Mouse (Mus musculus) testis, adult 2 months (tissue): ENCODE results near the gene Thsd7a. TPM values are rescaled to one million over a fixed set of nuclear protein-coding genes. Genes with fewer than 3 reads are reported as not detected.

Experiments used
- H3K27ac ChIP-seq: fragments of 200-500 bp; 2 replicates; pipeline ENCODE4 v1.5.1; 2012; ENCODE audit warnings: low read depth, low read length; ENCODE audit not compliant: control insufficient read depth, insufficient read depth
- H3K27me3 ChIP-seq: fragments of 200-500 bp; 2 replicates; pipeline ENCODE4 v1.6.1; 2012; ENCODE audit warnings: mild to moderate bottlenecking, low read length, moderate library complexity; ENCODE audit not compliant: control insufficient read depth, insufficient read depth
- H3K36me3 ChIP-seq: fragments of 200-500 bp; 2 replicates; pipeline ENCODE4 v1.6.1; 2012; ENCODE audit warnings: mild to moderate bottlenecking, low read length; ENCODE audit not compliant: control insufficient read depth, insufficient read depth
- H3K4me1 ChIP-seq: fragments of 200-500 bp; 2 replicates; pipeline ENCODE4 v1.6.1; 2012; ENCODE audit warnings: low read length; ENCODE audit not compliant: control insufficient read depth, insufficient read depth
- H3K4me3 ChIP-seq: fragments of 200-500 bp; 2 replicates; pipeline ENCODE4 v1.5.1; 2012; ENCODE audit warnings: low read depth, mild to moderate bottlenecking, low read length, moderate library complexity, mixed read lengths; ENCODE audit not compliant: control insufficient read depth
- CTCF ChIP-seq: fragments of 200-500 bp; IDR thresholded peaks from 2 replicates; pipeline ENCODE4 v1.5.1; 2012; ENCODE audit warnings: low read depth, mild to moderate bottlenecking, inconsistent platforms, low read length, moderate library complexity; ENCODE audit not compliant: control insufficient read depth, insufficient read depth, insufficient replicate concordance
- POLR2A ChIP-seq: fragments of 200-500 bp; IDR thresholded peaks from 2 replicates; pipeline ENCODE4 v1.6.1; 2012; ENCODE audit warnings: low read depth, mild to moderate bottlenecking, inconsistent platforms, low read length, moderate library complexity; ENCODE audit not compliant: control insufficient read depth
- polyA plus RNA-seq: library from polyadenylated mRNA; depleted of rRNA; stranded (reverse); fragments of >200 nt; gene quantifications from 2 replicates; pipeline ENCODE4 v1.2.3, GENCODE M21; 2012

Thsd7a gene
- polyA plus RNA-seq, 1 experiment: 3.0 TPM

DNA sequence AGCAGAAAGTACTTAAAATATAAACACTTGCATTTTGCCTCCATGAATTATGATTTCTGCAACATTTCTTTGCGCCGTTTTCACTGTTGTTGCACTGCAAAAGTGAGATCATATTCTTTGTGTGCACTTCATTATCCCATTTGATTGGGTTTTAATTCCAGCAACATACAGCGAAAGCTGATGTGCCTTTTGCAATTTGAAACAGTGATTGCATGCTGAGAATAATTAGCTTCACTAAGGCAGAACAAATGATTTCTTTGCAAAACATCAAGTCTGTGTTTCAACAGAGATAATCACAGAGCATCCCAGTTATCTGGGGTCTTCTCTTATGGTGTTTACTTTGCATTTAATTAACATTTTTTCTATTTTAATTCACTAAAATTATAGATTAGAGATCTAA is 14.6 kb upstream of the Thsd7a start:
- TF ChIP-seq CTCF: no peak
- no peak for TF ChIP-seq POLR2A
- Histone ChIP-seq H3K36me3 (no peaks in the 10 kb centered on the region), H3K4me3 (no peak overlapping the region), H3K27ac (no peak overlapping the region), H3K4me1 (no peaks in the 10 kb centered on the region), H3K27me3 (no peaks in the 10 kb centered on the region)

DNA sequence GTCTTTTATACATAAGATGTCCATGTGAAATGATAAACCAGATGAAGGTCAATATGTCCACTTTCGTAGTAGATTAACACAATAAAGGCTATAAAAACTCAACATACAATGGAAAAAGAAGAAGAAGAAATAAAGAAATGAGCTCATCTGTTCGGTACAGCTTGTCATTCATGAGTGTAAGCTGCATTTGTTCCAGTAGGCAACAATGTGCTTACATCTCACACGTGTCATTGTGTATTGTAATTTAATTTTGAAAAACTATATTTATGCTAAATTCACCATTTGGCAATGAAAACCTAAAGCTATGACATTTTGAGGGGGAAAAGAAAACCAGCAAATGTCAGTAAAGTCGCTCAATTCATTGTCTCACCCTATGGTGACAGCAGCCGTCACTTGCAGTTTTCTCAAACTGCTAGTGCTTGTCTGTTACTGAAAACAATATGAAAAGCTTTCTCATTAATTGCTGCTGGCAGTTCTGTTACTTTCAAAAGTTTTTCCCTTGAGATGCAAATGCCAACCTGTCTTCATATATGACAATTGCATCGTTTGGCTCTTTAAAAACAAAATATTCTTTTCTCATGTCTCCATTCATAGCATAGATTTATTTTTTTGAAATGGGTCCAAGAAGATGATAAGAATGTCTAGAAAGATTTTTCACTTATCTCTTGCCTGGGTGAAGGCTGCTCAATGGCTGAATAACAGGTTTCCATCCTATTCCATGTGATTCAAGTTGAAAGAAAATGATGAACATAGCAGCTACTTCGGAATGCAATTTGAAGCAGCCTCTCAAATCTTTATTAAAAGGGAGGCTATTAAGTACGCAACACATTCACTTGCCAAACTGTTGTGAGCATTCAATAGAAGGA is 10.4 kb upstream of the Thsd7a start:
- H3K27me3 ChIP-seq: no peaks in the 10 kb centered on the region
- TF ChIP-seq CTCF (no peak), POLR2A (no peak)
- H3K36me3 ChIP-seq: no peaks in the 10 kb centered on the region
- no peak overlapping the region for H3K4me3 ChIP-seq
- no peak overlapping the region for H3K27ac ChIP-seq
- no peaks in the 10 kb centered on the region for H3K4me1 ChIP-seq

DNA sequence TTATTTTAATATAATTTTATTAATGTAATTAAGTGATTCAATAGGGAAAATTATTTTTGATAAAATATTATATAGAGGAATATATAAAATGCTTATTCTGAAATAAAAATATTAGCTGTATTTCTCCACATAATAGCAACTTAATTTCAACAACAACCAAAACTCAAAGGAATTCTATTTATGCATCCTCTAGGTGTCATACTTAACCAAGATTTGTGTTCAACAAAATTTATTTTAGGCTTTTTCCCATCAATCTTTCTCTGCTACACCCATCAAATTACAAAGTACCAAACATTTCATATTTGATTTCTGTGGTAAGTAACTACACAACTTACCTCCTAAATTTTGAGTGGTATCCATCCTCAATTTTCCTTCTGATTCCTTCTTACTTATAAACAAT is 3.1 kb upstream of the Thsd7a start:
- TF ChIP-seq POLR2A (no peak), CTCF (no peak)
- Histone ChIP-seq H3K27ac (no peak overlapping the region), H3K4me1 (peaks cover 8% of the 10 kb centered on the region), H3K4me3 (no peak overlapping the region), H3K27me3 (no peaks in the 10 kb centered on the region), H3K36me3 (no peaks in the 10 kb centered on the region)

DNA sequence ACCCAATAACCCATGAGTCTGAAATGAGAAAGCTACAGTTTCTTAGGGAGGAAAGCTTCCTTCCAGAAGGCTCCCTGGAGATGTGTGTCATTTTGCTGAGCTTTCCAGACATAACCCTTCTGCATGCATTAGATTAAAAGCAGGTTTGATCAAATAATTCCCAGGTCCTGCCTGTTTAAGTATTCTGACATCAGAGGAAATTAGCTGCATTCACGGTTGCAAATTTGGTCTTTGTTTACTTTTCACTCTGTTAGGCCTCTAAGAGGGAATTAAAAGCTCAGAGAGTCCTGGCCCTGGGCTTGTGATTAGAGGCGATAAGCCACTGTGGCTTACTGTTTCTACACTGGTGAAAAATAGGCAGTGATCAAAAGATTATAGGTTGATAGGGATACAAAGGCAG is 1.2 kb upstream of the Thsd7a start:
- H3K27me3 ChIP-seq: no peaks in the 10 kb centered on the region
- H3K4me3 ChIP-seq: no peak overlapping the region
- TF ChIP-seq POLR2A: no peak
- no peak for TF ChIP-seq CTCF
- H3K4me1 ChIP-seq: peaks cover 8% of the 10 kb centered on the region
- no peaks in the 10 kb centered on the region for H3K36me3 ChIP-seq
- H3K27ac ChIP-seq: no peak overlapping the region

DNA sequence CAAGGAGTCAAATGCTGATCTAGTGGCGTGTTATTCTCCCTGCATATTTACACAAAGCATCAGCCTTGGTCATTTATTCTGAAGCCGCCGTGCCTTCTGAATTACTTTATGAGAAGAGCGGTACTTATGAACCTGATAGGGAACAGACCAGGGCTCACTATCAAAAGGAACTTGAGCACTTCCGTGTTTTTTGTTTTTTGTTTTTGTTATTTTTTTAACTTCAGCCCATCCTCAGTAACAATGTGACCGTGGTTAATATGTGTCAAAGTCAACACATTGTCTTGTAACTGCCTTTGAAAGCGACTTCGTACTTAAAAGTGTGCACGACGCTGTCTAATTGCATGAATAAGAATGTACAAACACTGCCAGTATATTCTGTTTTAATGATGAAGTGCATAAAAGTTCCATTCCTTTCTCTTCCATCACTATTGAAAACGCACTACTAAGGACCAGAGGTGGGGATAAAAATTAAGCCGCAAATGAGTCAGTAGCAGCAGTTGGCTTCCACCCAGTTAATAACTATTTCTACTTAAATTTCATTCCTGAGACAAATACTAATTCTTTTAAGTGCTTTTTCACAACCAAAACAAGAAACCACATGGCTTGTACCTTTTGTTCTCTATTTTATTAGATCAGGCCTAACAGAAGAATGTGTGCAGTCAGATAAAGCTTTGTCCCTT is 461 bp upstream of the Thsd7a start:
- H3K36me3 ChIP-seq: no peaks in the 10 kb centered on the region
- TF ChIP-seq POLR2A (no peak), CTCF (no peak)
- H3K27me3 ChIP-seq: no peaks in the 10 kb centered on the region
- peak overlapping the region; percentile 64 for H3K4me3 ChIP-seq
- no peak overlapping the region for H3K27ac ChIP-seq
- H3K4me1 ChIP-seq: peaks cover 8% of the 10 kb centered on the region

DNA sequence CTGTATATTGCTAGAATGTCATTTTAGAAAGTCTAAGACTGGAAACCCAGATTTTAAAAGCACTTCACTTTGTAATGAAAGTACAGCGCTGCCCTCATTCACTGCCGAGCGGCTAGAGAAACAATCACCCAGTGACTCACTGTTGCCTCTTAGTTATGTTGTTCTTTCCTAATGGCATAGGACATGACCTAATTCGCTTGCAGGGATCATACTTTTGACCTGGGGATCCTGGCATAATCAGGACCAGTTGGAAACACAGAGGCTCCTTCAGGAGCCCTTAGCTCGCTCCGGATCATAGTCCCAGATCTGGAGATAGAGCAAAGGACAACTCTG is 790 bp downstream of the Thsd7a start:
- Histone ChIP-seq H3K4me3 (peak overlapping the region; percentile 64), H3K4me1 (peaks cover 8% of the 10 kb centered on the region), H3K27ac (no peak overlapping the region), H3K36me3 (no peaks in the 10 kb centered on the region), H3K27me3 (no peaks in the 10 kb centered on the region)
- TF ChIP-seq CTCF (no peak), POLR2A (no peak)

DNA sequence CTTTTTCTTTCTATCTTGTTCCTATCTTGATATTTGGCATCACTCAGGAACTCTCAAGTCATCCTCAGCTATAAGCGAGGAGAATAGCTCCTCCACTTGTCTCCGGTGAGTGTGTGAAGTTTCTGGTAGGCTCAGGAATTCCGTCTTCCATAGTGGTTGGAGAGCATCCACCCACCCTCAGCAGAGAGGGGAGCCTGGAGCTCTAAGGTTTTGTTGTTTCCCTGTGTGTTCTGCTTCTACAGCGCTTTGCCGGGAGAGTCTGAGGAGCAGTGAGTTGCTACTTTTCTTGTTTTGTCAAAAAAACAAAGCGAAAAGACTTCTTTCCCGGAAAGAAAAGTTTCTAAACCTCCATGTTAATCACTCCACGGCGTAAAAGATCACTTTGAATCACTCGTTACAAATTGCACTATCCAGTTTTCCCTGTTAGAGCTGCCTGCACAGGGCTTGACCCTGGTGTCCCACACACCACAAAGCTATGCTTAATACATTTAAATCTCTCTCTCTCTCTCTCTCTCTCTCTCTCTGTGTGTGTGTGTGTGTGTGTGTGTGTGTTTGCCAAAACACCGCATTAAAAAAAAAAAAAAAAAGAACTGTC is 1.3 kb downstream of the Thsd7a start:
- no peak for TF ChIP-seq CTCF
- no peak for TF ChIP-seq POLR2A
- no peaks in the 10 kb centered on the region for H3K27me3 ChIP-seq
- H3K4me1 ChIP-seq: peaks cover 8% of the 10 kb centered on the region
- H3K4me3 ChIP-seq: no peak overlapping the region
- no peak overlapping the region for H3K27ac ChIP-seq
- H3K36me3 ChIP-seq: no peaks in the 10 kb centered on the region
